Mouse (Mus musculus): ENCODE measurements around the gene Cdc42. TPM values are rescaled to one million over a fixed set of nuclear protein-coding genes. Genes with fewer than 3 reads are reported as not detected.

Gene Cdc42
- total RNA-seq, 2 experiments from 2014 or later = 352 to 369 TPM

DNA sequence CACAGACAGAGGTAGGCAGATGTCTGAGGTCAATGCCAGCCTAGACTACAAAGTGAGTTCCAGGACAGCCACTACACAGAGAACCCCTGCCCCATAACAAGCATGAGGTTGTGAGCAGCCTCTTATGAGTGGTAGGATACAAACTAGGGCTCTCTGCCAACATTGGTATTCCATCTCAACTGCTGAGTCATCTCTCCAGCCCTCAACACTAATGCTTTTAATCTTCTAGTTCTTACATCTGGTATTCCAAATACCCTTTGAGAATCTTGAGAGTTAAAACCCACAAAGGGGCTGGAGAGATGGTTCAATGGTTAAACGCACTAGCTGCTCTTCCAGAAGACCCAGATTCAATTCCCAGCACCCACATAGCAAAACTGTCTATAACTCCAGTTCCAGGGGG, 18.1 kb downstream of the Cdc42 start:
- peak in 1 of 2 experiments; percentile 17 for DNase-seq (ENCODE audit: low spot score in 2 of 2)
- intact Hi-C loops (cut with DNase I) = no loop called here

DNA sequence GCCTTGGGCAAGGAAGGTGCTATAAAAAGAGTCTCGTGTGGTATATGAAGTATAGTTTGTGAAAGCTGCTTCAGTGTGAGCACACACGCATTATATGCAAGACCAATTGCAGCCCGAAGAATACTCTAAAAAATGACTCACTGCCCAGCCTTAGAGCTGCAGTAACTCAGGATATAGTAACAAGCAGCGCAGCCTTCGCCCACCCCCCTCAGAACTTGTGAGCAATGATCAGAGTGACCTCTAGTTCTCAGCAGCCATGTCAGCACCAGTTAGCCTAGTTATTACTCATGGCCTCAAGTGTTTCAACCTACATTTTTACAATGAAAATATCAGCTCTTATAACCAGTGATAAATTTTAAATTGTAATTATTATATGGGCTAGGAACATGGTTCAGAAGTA, 21.1 kb downstream of the Cdc42 start:
- intact Hi-C loops (cut with DNase I) = no loop called here
- no peak for DNase-seq (ENCODE audit: low spot score in 2 of 2)

DNA sequence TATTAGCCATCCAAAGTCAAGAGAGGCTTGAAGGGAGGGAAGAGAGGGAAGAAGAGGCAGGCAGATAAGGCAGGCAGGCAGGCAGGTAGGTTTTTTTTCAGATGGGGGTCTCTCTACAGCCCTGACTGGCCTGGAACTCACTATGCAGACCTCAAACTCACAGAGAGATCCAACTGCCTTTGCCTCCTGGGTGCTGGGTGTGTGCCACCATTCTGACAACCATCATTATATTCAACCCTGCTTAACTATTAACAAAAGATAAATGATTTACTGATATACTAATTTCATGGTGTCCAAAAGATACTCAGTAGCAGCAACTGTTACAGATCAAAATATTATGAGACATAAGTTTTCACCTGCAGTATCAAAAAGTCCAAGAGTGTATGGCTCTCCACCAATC, 25.5 kb downstream of the Cdc42 start:
- intact Hi-C loops (cut with DNase I) = no loop called here
- no peak for DNase-seq (ENCODE audit: low spot score in 2 of 2)

DNA sequence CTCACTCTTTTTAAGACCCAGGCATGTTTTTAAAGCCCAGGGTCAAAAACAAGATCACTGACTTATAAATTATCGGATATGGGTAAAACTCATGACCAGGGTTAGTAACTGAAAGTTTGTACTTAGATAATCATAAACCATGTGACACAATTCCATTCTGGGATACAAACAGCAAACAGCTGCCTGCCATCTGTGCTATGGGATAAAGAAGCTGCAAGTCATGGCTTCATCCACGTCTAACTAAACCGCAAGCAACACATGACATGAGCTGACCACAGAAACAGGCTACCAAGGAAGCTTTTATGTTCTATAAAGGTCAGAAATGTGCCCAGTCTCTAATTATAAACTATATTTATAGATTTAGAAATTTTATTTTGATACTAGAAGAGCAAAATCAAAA, 31.0 kb downstream of the Cdc42 start:
- no peak for DNase-seq (ENCODE audit: low spot score in 2 of 2)
- intact Hi-C loops (cut with DNase I) = no loop called here

DNA sequence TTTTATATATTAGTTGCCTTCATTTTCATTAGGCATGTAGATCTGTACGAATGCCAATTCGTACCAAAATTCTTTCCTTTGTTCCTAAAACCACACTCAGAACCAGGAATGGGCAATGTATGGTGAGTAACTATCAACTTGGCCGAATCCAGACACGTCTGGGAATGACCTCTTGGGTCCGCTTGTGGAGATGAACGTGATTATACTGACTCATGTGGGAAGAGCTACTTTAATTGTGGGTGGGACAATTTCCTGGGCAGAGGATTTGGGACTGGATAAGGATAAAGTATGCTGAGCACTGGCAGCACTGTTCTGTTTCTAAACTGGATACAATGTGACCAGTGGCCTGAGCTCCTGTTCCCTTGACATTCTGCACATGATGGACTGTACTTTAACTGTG, 32.6 kb downstream of the Cdc42 start:
- intact Hi-C loops (cut with DNase I) = no loop called here
- DNase-seq (ENCODE audit: low spot score in 2 of 2) = no peak

DNA sequence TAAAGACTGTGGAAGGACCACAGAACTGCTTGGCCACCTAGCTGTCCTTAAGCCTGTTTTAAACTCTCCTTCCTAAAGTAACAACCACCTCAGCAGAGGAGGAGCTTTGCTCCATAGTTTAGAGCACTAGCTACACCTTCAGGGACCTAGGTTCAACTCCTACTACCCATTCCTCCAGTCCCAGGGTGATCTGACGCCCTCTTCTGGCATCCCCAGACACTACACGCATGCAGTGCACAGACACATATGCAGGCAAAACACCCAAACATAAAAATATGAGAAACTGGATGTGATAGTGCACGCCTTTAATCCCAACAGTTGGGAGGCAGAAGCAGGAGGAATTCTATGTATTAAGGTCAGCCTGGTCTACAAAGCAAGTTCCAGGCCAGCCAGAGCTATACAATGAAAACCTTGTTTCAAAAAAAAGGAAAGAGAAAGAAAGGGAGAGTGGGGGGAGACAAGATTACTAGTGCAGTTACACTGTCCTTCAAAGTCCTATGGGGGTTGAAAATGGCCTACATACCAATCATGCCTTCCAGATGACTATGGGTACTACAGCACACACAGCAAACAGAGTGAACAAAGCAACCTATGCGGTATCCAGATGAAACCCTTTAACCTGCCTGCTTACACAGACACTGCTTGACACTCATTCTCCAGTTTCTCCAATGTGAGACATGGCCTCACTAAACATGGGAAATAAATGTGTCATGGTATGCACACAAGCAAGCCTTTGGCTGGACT, 41.3 kb downstream of the Cdc42 start:
- DNase-seq (ENCODE audit: low spot score in 2 of 2) = no peak
- intact Hi-C loops (cut with DNase I) = loop anchor here (5.0 kb wide), 1 partner anchor 71 kb away; no protein-coding TSS in a partner anchor

DNA sequence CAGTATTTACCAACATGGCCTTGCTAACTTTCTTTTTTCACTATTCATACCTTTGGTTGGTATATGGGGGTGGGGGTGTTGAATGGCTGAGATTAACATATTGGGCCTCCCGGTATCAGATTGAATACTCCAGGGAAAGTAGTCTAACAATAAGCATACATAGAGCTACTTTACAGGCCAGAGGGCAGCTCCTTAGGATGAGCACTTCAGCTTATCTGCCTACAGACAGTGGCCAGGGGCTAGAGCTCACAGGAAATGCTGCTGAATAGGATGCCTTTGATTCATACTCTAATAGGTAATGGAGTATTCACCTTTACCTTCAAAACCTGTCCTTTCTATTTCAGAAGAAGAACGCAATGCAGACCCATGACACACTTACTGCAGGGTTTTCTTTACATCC, 42.5 kb downstream of the Cdc42 start:
- DNase-seq (ENCODE audit: low spot score in 2 of 2) = no peak
- intact Hi-C loops (cut with DNase I) = loop anchor here (5.0 kb wide), 1 partner anchor 72 kb away; no protein-coding TSS in a partner anchor

DNA sequence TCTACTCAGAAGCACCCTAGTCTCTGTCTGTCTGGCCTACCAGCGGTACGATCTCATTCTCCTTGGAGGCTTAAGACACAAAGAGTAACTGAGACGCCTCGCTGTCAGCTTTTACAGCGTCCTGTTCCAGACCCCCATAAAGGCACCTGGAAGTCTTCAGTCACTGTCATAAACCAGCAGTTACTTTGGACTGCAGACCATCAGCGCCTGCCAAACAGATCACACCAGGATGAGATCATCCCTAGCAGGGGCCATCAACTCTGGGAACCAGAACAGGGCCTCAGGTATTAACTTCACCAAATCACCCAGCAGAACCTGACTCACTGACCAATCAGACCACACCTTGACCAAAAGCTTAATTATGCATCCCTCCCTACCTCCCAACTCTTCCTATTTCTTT, 43.0 kb downstream of the Cdc42 start:
- intact Hi-C loops (cut with DNase I) = no loop called here
- no peak for DNase-seq (ENCODE audit: low spot score in 2 of 2)

DNA sequence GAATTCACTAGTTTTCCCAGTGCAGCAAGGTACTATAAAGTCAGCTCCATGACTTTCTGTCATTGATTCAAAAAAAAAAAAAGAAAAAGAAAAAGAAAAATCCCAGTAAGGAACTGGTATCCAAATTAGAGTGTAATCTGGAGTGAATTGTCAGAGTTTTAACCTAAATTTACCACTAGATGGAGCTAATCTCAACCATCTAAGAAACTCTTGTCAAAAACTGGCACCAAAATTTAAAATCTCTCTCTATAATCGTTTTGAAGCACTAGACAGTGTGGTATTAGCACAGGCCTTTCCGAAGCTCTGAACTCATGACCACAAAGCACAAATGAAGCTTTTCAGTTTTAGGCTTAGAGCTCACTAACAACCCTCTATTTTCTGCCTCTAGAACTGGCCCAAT, 44.0 kb downstream of the Cdc42 start:
- no peak for DNase-seq (ENCODE audit: low spot score in 2 of 2)
- intact Hi-C loops (cut with DNase I) = no loop called here

DNA sequence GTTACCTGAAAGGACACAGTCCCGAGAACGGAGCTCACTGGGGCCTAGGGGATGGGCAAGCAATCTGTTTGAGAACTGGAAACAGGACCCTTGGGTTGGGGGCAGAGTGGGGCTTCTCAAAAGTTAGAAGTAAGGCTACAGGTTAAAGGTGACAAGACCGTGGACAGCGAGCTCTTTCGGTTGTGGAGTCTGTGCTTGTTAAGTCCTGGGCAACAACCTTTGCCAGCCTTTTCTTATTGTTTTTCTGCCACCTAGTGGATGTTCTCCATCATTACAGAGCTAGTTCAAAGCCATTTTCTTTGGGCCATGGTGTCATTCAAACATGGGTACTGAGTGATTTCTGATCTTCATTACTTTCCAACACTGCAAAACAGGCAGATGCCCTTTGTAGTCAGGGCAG, 49.1 kb downstream of the Cdc42 start:
- peak in 1 of 2 experiments; percentile 68 for DNase-seq (ENCODE audit: low spot score in 2 of 2)
- intact Hi-C loops (cut with DNase I) = loop anchor here (1.0 to 10.0 kb wide), 3 partner anchors 144 to 414 kb away; partner anchors contain the start of genes C1qa and C1qc

DNA sequence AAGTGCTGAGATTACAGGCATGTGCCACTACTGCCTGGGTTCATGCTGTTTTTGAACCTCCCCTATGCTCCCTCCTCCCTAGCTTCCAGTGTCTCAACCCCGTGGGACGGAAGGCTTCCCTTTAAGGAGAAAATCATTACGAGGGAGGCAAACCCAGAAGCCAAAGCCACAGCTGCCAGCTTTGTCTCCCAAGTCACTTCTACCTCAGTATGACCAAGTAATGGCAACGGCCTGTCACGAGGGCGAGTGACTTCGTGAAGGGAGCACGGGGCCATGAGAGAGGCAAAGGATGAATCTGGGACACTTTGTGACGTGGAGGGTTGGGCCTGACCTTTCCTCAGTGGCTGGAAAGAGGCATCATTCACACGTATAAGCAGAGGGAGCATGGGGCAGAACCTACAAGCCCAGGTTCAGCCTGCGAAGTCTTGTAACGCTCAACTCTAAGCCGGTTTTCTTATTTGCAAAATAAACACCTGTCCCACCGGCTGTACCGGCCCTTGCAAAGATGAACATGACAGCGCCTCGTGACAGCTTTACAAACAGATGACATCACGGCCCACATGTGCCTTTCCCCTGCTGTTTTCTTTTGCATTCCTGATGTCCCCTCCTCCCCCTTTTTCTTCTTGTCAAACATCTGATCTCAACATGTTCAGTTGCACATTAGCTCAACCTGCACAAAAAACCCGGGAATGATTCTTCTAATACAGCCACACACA, 50.4 kb downstream of the Cdc42 start:
- DNase-seq (ENCODE audit: low spot score in 2 of 2) = no peak
- intact Hi-C loops (cut with DNase I) = loop anchor here (10.0 kb wide), 1 partner anchor 412 kb away; the partner anchor contains the start of genes C1qa and C1qc

DNA sequence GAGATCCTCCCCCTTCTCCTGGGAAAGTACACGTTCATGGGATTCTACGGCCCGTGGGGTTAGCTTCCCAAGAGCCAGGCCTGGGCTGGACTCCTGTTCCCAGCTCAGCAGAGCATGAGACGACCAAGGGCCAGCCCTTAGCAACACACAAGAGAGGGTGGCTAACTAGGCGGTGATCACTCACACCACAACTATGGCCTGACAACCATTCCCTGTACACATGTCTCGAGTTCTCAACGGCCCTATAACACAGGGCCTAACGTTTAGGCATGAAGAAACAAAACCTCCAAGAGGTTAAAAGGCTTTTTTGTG, 51.0 kb downstream of the Cdc42 start:
- intact Hi-C loops (cut with DNase I) = loop anchor here (10.0 kb wide), 1 partner anchor 412 kb away; the partner anchor contains the start of genes C1qa and C1qc
- no peak for DNase-seq (ENCODE audit: low spot score in 2 of 2)

DNA sequence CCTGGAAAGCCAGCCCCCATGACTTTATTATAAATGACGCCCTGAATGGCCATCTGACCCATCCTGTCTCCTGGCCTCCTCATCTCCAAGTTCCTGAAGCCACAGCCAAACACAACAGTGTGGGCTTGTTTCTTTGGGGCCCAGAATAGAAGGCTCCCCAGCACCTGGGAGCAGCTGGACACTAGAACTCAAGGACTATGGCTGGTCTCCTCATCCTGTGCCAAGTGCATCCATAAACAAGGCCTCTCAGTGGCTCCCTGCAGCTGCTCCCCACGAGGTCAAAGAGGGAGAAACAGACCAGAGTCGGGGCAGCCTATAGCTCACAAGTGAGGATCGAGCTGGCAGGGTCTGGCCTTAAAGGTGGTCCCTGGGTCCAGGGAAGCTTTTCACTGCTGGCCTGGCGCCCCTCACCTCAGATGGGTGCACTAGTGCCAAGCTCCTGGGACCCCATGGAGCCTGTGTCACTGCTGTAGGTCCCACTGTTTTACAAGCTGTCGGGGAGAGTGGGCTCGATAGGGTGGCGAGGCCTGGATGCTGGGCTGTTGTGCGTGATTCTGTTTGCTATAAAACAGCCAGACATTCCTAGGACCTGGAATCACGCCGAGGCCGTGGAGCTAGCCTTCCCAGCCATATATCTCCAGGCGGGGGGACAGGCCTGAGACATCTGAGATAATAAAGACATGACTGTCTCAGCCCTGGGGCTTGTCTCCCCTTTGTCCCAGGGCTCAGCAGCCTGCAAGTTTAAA, 51.5 kb downstream of the Cdc42 start:
- no peak for DNase-seq (ENCODE audit: low spot score in 2 of 2)
- intact Hi-C loops (cut with DNase I) = loop anchor here (10.0 kb wide), 1 partner anchor 411 kb away; the partner anchor contains the start of genes C1qa and C1qc

DNA sequence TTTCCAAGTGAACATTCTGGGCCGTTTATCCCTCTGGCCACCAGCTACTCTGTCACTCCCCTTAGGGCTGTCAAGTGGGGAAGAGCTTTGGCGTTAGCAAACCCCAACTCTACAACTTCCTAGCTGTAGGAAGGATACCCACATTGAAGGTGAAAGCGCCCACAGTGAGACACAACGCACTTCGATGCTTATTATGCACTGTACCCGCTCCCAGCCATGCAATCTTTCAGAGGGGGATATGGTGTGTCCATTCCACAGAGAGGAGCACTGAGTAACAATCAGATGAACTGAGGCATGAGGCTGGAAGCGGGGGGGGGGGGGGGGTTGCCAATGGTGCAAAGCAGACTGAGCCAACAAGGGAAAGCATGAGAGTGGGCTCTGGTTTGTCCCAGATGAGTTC, 52.5 kb downstream of the Cdc42 start:
- intact Hi-C loops (cut with DNase I) = loop anchor here (10.0 kb wide), 1 partner anchor 410 kb away; the partner anchor contains the start of genes C1qa and C1qc
- no peak for DNase-seq (ENCODE audit: low spot score in 2 of 2)

DNA sequence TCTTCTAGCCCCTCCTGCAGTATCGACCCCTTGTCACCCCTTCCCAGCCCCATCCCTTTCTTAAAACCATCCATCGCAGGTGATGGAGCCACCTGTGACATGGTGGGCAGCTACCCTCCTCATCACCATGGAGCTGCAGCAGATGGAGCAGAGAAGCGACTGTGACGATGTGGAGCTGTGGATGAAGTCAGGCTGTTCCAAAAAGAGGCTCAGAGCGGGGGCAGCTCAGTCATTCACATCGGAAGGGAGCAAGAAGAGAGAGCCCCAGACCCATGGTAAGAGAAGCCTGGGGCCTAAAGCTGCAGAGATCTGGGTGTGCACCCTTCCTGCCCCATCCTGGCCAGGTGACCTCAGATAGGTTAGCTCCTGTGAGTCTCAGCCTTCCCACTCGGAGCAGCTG, 53.4 kb downstream of the Cdc42 start:
- intact Hi-C loops (cut with DNase I) = loop anchor here (10.0 kb wide), 1 partner anchor 409 kb away; the partner anchor contains the start of genes C1qa and C1qc
- DNase-seq (ENCODE audit: low spot score in 2 of 2) = peak in 1 of 2 experiments; percentile 63

DNA sequence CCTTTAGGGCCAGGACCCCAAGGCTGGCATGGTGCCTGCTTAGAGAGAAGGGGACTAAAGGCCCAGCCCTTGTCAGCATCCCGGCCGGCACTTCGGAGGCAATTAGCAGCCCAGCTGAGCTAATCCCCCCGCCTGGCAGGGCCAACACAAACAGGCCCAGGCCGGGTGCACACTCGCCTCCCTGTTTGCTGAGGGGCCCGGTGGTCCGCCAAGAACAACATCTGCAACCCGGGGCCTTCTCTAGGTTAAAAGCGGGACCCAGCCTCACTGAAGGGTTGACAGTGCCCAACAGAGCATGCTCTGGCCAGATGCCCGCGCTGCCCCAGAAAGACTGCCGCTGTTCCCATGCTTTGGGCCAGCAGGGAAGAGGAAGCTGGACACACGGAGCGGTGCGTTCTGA, 55.9 kb downstream of the Cdc42 start:
- DNase-seq (ENCODE audit: low spot score in 2 of 2) = peak in 1 of 2 experiments; percentile 33
- intact Hi-C loops (cut with DNase I) = loop anchor here (10.0 kb wide), 1 partner anchor 407 kb away; the partner anchor contains the start of genes C1qa and C1qc

DNA sequence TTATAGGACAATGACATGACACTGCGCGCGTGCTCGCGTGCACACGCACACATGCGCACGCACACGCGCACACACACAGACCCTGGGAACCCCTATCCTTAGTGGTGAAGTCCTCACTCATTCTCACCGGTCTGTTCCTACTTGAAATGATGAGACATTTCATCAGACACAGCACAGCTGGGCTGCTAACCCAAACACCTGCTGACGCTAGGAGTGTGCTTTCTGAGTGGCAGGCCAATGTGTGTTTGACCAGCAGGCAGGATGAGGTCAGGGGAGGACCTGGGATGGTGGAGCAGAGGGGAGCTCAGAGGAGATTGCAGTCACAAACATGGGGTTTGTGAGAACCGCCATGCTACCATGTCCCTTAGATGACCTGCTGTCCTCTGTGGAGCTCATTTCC, 57.3 kb downstream of the Cdc42 start:
- no peak for DNase-seq (ENCODE audit: low spot score in 2 of 2)
- intact Hi-C loops (cut with DNase I) = loop anchor here (10.0 kb wide), 1 partner anchor 405 kb away; the partner anchor contains the start of genes C1qa and C1qc

DNA sequence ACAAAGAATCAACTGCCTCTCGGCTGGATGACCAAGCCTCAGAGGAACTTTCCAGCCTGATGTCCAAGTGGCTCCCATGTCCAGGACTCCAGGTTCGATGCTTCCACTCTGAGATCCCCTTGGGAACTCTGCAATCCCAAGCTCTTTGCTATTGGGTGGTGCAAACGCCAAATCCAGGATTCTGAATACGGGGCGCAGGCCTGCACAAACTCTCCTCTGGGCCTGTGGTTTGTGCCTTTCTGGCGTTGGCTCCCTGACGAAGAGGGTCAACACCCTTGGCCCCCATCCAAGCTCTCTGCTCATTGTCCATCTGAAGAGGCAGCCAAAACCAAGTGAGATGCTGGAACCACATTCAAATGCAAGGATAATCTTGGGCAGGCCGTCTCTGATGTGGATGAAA, 59.1 kb downstream of the Cdc42 start:
- no peak for DNase-seq (ENCODE audit: low spot score in 2 of 2)
- intact Hi-C loops (cut with DNase I) = no loop called here

DNA sequence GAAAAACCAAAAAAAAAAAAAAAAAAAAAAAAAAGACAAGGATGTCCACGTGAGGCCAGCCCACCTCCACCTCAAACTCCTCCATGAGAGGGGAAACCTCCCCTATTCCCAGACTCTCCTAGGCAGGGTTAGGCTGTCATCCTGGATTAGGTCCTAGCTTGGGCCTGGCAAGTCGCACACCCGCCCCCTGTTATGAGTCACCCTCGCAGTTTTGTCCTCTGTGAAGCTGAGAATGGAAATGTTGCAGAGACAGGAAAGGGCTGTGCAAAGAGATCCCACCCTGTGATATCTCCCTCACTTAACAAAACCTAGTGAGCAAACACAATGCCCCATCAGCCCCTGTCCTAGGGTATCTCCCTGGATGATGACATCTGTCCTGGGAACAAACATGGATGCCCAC, 59.9 kb downstream of the Cdc42 start:
- intact Hi-C loops (cut with DNase I) = no loop called here
- DNase-seq (ENCODE audit: low spot score in 2 of 2) = peak in 1 of 2 experiments; percentile 88

DNA sequence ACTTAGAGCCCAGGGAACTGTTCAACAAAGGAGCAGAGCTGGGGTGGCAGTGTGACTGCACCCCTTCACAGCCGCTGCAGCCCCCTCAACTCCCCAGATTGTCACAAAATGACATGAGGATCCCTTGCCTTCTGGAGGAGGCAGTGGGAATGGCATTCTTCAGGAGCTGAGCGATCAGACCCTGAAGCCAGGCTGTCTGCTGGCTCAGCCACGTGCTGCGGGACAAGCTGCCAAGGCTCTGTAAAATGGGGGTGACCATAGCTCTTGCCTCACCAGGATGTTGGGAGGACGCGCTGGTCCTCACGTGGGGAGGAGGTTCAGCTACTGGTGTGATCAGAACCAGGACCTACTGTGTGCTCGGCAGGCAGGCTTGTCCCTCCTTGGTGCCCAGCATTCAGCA, 62.6 kb downstream of the Cdc42 start:
- peak in 1 of 2 experiments; percentile 86 for DNase-seq (ENCODE audit: low spot score in 2 of 2)
- intact Hi-C loops (cut with DNase I) = no loop called here

All from left cerebral cortex, postnatal 25 days (tissue).